Mouse (Mus musculus): Measurements from ENCODE around the gene Rbm46.

GRCm38 (mm10) chr3:82809769-82810168 lies 66.5 kb downstream of the Rbm46 start:
- TF ChIP-seq CTCF (IDR thresholded peaks at IDR 0.05; ENCODE audit: extremely low read depth, insufficient read depth, insufficient read length, insufficient replicate concordance) (no peak), POLR2A (IDR thresholded peaks at IDR 0.05; ENCODE audit: low read depth, low read length) (no peak)
